Mouse (Mus musculus) hindbrain, embryonic 16.5 days (tissue): Measurements from ENCODE around the gene Pdhb. TPM values are rescaled to one million over a fixed set of nuclear protein-coding genes. Genes with fewer than 3 reads are reported as not detected.
"Not testable (repeated sequence)": the region's sequence is repeated elsewhere in the genome, so short reads cannot be mapped to it uniquely, and the experiment has no call there.

Experiments
- ATAC-seq: fragments of 200-750 bp; cut with Nextera tagmentation; 2 replicates; pipeline ENCODE4 v1.8.0; 2017; ENCODE audit warnings: moderate TSS enrichment, moderate library complexity
- H3K27ac ChIP-seq: fragments of 300-500 bp; sonication (generic); 2 replicates; pipeline ENCODE4 v1.5.1; 2014; ENCODE audit warnings: low read depth, mild to moderate bottlenecking, control low read depth, low read length, moderate library complexity
- H3K27me3 ChIP-seq: fragments of 300-500 bp; sonication (generic); replicated peaks from 2 replicates; pipeline ENCODE4 v1.6.1; 2014; ENCODE audit warnings: low read length; ENCODE audit not compliant: control insufficient read depth, insufficient read depth
- H3K36me3 ChIP-seq: fragments of 300-500 bp; sonication (generic); 2 replicates; pipeline ENCODE4 v1.6.1; 2014; ENCODE audit warnings: mild to moderate bottlenecking, low read length, moderate library complexity, mixed read lengths; ENCODE audit not compliant: control insufficient read depth, insufficient read depth
- H3K4me1 ChIP-seq: fragments of 300-500 bp; sonication (generic); 2 replicates; pipeline ENCODE4 v1.6.1; 2014; ENCODE audit warnings: low read depth, low read length; ENCODE audit not compliant: control insufficient read depth, insufficient read depth
- H3K4me2 ChIP-seq: fragments of 300-500 bp; sonication (generic); 2 replicates; pipeline ENCODE4 v1.6.1; 2014; ENCODE audit warnings: mild to moderate bottlenecking, low read length, control low read depth, moderate library complexity
- H3K4me3 ChIP-seq: fragments of 300-500 bp; sonication (generic); 2 replicates; pipeline ENCODE4 v1.5.1; 2014; ENCODE audit warnings: mild to moderate bottlenecking, low read length, control low read depth, moderate library complexity
- H3K9ac ChIP-seq: fragments of 300-500 bp; sonication (generic); 2 replicates; pipeline ENCODE4 v1.6.1; 2014; ENCODE audit warnings: low read depth, mild to moderate bottlenecking, control low read depth, low read length, moderate library complexity
- H3K9me3 ChIP-seq: fragments of 300-500 bp; sonication (generic); 2 replicates; pipeline ENCODE4 v1.6.1; 2014; ENCODE audit warnings: mild to moderate bottlenecking, low read length, moderate library complexity; ENCODE audit not compliant: control insufficient read depth
- WGBS: fragments of 180-500 bp; shearing (Covaris S2); extraction: QIAGEN DNeasy Blood & Tissue Kit; methylation state at CpG from one replicate; pipeline ENCODE4 v1.1.7; 2014; 5-methylcytosine and 5-hydroxymethylcytosine counted together
- polyA plus RNA-seq: library from polyadenylated mRNA; unstranded; fragments of >200 nt; fragmentation: Nextera tagmentation; extraction: Ambion mirVana; gene quantifications from 2 replicates; pipeline ENCODE4 v1.2.1, GENCODE M21; 2015

The Pdhb gene
- polyA plus RNA-seq, 1 experiment from 2014 or later = 298 TPM

- Histone ChIP-seq H3K4me3 (no peak overlapping the region), H3K36me3 (0 out of 2 replicates have a peak, but pooled peaks cover 9% of the 10 kb centered on the region), H3K9ac (no peak overlapping the region), H3K27ac (no peak overlapping the region), H3K4me1 (no peaks in the 10 kb centered on the region; the same call in 1 of the 2 replicates), H3K4me2 (no peak overlapping the region), H3K27me3 (no peaks in the 10 kb centered on the region), H3K9me3 (no peaks in the 10 kb centered on the region)
- no peak for ATAC-seq
- 79% methylated on average over 2 of the region's 2 CpGs for WGBS
Measured at GRCm38 (mm10) chr14:8134234-8134633, 38.6 kb downstream of the Pdhb start.

GRCm38 (mm10) chr14:8132789-8133188 lies 40.0 kb downstream of the Pdhb start:
- Histone ChIP-seq H3K9me3 (no peaks in the 10 kb centered on the region), H3K9ac (no peak overlapping the region), H3K27me3 (no peaks in the 10 kb centered on the region), H3K36me3 (0 out of 2 replicates have a peak, but pooled peaks cover 9% of the 10 kb centered on the region), H3K27ac (no peak overlapping the region), H3K4me3 (no peak overlapping the region), H3K4me1 (no peaks in the 10 kb centered on the region; the same call in 1 of the 2 replicates), H3K4me2 (no peak overlapping the region)
- no peak for ATAC-seq
- WGBS = 83% methylated on average over 8 of the region's 8 CpGs

- H3K36me3 ChIP-seq = 0 out of 2 replicates have a peak, but pooled peaks cover 21% of the 10 kb centered on the region
- no peaks in the 10 kb centered on the region for H3K4me1 ChIP-seq
- no peaks in the 10 kb centered on the region for H3K27me3 ChIP-seq
- no peaks in the 10 kb centered on the region for H3K9me3 ChIP-seq
- no peak overlapping the region for H3K4me2 ChIP-seq
- no peak overlapping the region for H3K9ac ChIP-seq
- WGBS = 73% methylated on average over 5 of the region's 5 CpGs
- ATAC-seq = no peak
- no peak overlapping the region for H3K27ac ChIP-seq
- H3K4me3 ChIP-seq = no peak overlapping the region
Measured at GRCm38 (mm10) chr14:8127971-8128370, 44.9 kb downstream of the Pdhb start.

- Histone ChIP-seq H3K27ac (no peak overlapping the region), H3K36me3 (peaks cover 18% of the 10 kb centered on the region), H3K27me3 (no peaks in the 10 kb centered on the region), H3K4me1 (no peaks in the 10 kb centered on the region), H3K4me2 (no peak overlapping the region), H3K9ac (no peak overlapping the region), H3K4me3 (no peak overlapping the region), H3K9me3 (no peaks in the 10 kb centered on the region)
- 87% methylated on average over 7 of the region's 7 CpGs for WGBS
- ATAC-seq = no peak
Measured at GRCm38 (mm10) chr14:8124046-8124881, 48.6 kb downstream of the Pdhb start.

- not testable (repeated sequence) for H3K9me3 ChIP-seq, ATAC-seq, H3K4me2 ChIP-seq, H3K9ac ChIP-seq, H3K27me3 ChIP-seq, H3K27ac ChIP-seq, H3K4me3 ChIP-seq, H3K4me1 ChIP-seq
- WGBS = 96% methylated on average over 10 of the region's 10 CpGs
- peaks cover 18% of the 10 kb centered on the region for H3K36me3 ChIP-seq
Measured at GRCm38 (mm10) chr14:8123611-8124010, 49.2 kb downstream of the Pdhb start.

GRCm38 (mm10) chr14:8123141-8123540 lies 49.7 kb downstream of the Pdhb start:
- H3K27ac ChIP-seq = no peak overlapping the region
- no peak overlapping the region for H3K4me3 ChIP-seq
- no peaks in the 10 kb centered on the region for H3K27me3 ChIP-seq
- no peak overlapping the region for H3K4me2 ChIP-seq
- no peaks in the 10 kb centered on the region for H3K9me3 ChIP-seq
- no peaks in the 10 kb centered on the region for H3K4me1 ChIP-seq
- H3K9ac ChIP-seq = no peak overlapping the region
- 85% methylated on average over 7 of the region's 7 CpGs for WGBS
- peaks cover 18% of the 10 kb centered on the region for H3K36me3 ChIP-seq
- ATAC-seq = no peak

- Histone ChIP-seq H3K27ac (no peak overlapping the region), H3K4me3 (no peak overlapping the region), H3K9me3 (no peaks in the 10 kb centered on the region), H3K27me3 (no peaks in the 10 kb centered on the region), H3K4me2 (no peak overlapping the region), H3K36me3 (peaks cover 13% of the 10 kb centered on the region), H3K9ac (no peak overlapping the region), H3K4me1 (no peaks in the 10 kb centered on the region)
- no peak for ATAC-seq
- WGBS = 87% methylated on average over 3 of the region's 3 CpGs
Measured at GRCm38 (mm10) chr14:8119904-8120303, 52.9 kb downstream of the Pdhb start.

- Histone ChIP-seq H3K9me3 (no peaks in the 10 kb centered on the region), H3K36me3 (peaks cover 13% of the 10 kb centered on the region), H3K4me2 (no peak overlapping the region), H3K27ac (no peak overlapping the region), H3K27me3 (no peaks in the 10 kb centered on the region), H3K4me3 (no peak overlapping the region), H3K9ac (no peak overlapping the region), H3K4me1 (no peaks in the 10 kb centered on the region)
- no peak for ATAC-seq
- WGBS = 86% methylated on average over 5 of the region's 5 CpGs
Measured at GRCm38 (mm10) chr14:8119454-8119853, 53.4 kb downstream of the Pdhb start.

GRCm38 (mm10) chr14:8117371-8117770 lies 55.5 kb downstream of the Pdhb start:
- no peaks in the 10 kb centered on the region for H3K4me1 ChIP-seq
- WGBS = 84% methylated on average over 2 of the region's 2 CpGs
- no peak overlapping the region for H3K27ac ChIP-seq
- no peaks in the 10 kb centered on the region for H3K9me3 ChIP-seq
- ATAC-seq = no peak
- peaks cover 6% of the 10 kb centered on the region for H3K36me3 ChIP-seq
- no peak overlapping the region for H3K4me3 ChIP-seq
- H3K4me2 ChIP-seq = no peak overlapping the region
- H3K27me3 ChIP-seq = no peaks in the 10 kb centered on the region
- no peak overlapping the region for H3K9ac ChIP-seq
